17 mouse cellular contexts compared by ENCODE assay signal in genomic region chr12:7430981-7431380, GRCm38 (mm10).
DNase-seq lines count a peak whose midpoint lies in the region; ATAC-seq lines count a peak whose summit lies in the region.
"Had no signal": no experiment of that assay in that cellular context is flagged by ENCODE, and none has a peak within 500 bp of the region (broad histone marks: within the 10 kb centered on the region; RNA-seq: fewer than 3 reads in every experiment).

No protein-coding gene starts in this region.

- no peak for DNase-seq in frontal cortex, postnatal 36 days (ENCODE audit: low spot score in 2 of 2)
- peak; percentile 6 for DNase-seq in right cerebral cortex, adult 18-20 months
- DNase-seq in right cerebral cortex, postnatal 25 days = no peak
- no peak for DNase-seq in adrenal gland, adult 18-20 months (ENCODE audit: low spot score in 2 of 2)
- DNase-seq: adrenal gland, adult 8-10 months; adrenal gland, postnatal 14 days; adrenal gland, postnatal 36 days; cerebellum, adult 11 months; cerebellum, adult 18-20 months; cerebellum, adult 8-10 months; cerebellum, adult 9-11 months; cerebellum, postnatal 14 days; cerebellum, postnatal 36 days; embryo, embryonic 11 days had no signal

- ATAC-seq in frontal cortex, adult (ENCODE audit: low TSS enrichment) = peak; percentile 94
- ATAC-seq: forebrain, embryonic 13.5 days; forebrain, embryonic 15.5 days had no signal
